Comparison of ENCODE assay signal across 23 mouse cellular contexts in genomic region chr9:40166446-40166845, GRCm38 (mm10). TPM values are rescaled to one million over a fixed set of nuclear protein-coding genes. Genes with fewer than 3 reads are reported as not detected.
DNase-seq lines count a peak whose midpoint lies in the region; ATAC-seq and TF ChIP-seq lines count a peak whose summit lies in the region.
"Had no signal": no experiment of that assay in that cellular context is flagged by ENCODE, and none has a peak within 500 bp of the region (broad histone marks: within the 10 kb centered on the region; RNA-seq: fewer than 3 reads in every experiment).

No protein-coding gene starts in this region.

- H3K27me3 ChIP-seq in heart, embryonic 12.5 days (replicated peaks) = no peaks in the 10 kb centered on the region
- H3K27me3 ChIP-seq in lung, embryonic 14.5 days (ENCODE audit: insufficient read depth, low read length) = no peaks in the 10 kb centered on the region
- H3K27me3 ChIP-seq: embryonic facial prominence, embryonic 12.5 days; limb, embryonic 15.5 days; neural tube, embryonic 12.5 days; stomach, embryonic 15.5 days had no signal

- no peak overlapping the region for H3K9ac ChIP-seq in heart, embryonic 12.5 days
- no peak overlapping the region for H3K9ac ChIP-seq in lung, embryonic 14.5 days
- H3K9ac ChIP-seq: embryonic facial prominence, embryonic 12.5 days; limb, embryonic 15.5 days; liver, postnatal 0 days; neural tube, embryonic 12.5 days; stomach, embryonic 15.5 days had no signal

- 92% methylated on average over 1 of the region's 1 CpGs for WGBS in heart, embryonic 12.5 days
- 96% methylated on average over 1 of the region's 1 CpGs for WGBS in lung, embryonic 14.5 days
- WGBS in lung, adult 2 months = 68% methylated on average over 1 of the region's 1 CpGs

- ATAC-seq in heart, embryonic 12.5 days (ENCODE audit: insufficient number of reproducible peaks, low FRiP score) = no peak
- no peak for ATAC-seq in lung, embryonic 14.5 days (ENCODE audit: insufficient read depth)
- ATAC-seq: CD4-positive, CD25-positive, alpha-beta regulatory T cell, adult 4 months; liver, postnatal 0 days had no signal

- no peaks in the 10 kb centered on the region for H3K4me1 ChIP-seq in heart, embryonic 12.5 days (replicated peaks)
- H3K4me1 ChIP-seq in lung, embryonic 14.5 days (ENCODE audit: insufficient read depth) = no peaks in the 10 kb centered on the region
- H3K4me1 ChIP-seq in lung, adult 2 months (ENCODE audit: control insufficient read depth, insufficient read depth, low read length) = no peaks in the 10 kb centered on the region
- H3K4me1 ChIP-seq: embryonic facial prominence, embryonic 12.5 days; limb, embryonic 15.5 days; neural tube, embryonic 12.5 days; stomach, embryonic 15.5 days had no signal

- TF ChIP-seq CTCF in lung, embryonic 14.5 days (IDR thresholded peaks at IDR 0.05; ENCODE audit: low read depth) = no peak
- no peak for TF ChIP-seq CTCF in lung, adult 2 months (IDR thresholded peaks at IDR 0.05; ENCODE audit: insufficient read depth, low read length)

- no peaks in the 10 kb centered on the region for H3K9me3 ChIP-seq in heart, embryonic 12.5 days (replicated peaks)
- H3K9me3 ChIP-seq in lung, embryonic 14.5 days (ENCODE audit: low read depth, low read length) = no peaks in the 10 kb centered on the region
- H3K9me3 ChIP-seq: embryonic facial prominence, embryonic 12.5 days; G1E; limb, embryonic 15.5 days; neural tube, embryonic 12.5 days; stomach, embryonic 15.5 days had no signal

- no peak overlapping the region for H3K4me3 ChIP-seq in heart, embryonic 12.5 days
- no peak overlapping the region for H3K4me3 ChIP-seq in lung, embryonic 14.5 days (ENCODE audit: low read depth, low read length)
- H3K4me3 ChIP-seq in lung, adult 2 months (replicated peaks; ENCODE audit: extremely low read depth, low read depth, low read length) = no peak overlapping the region
- H3K4me3 ChIP-seq: embryonic facial prominence, embryonic 12.5 days; heart, adult 2 months; limb, embryonic 15.5 days; neural tube, embryonic 12.5 days; stomach, embryonic 15.5 days had no signal

- H3K27ac ChIP-seq in heart, embryonic 12.5 days (ENCODE audit: poor library complexity, severe bottlenecking) = no peak overlapping the region
- H3K27ac ChIP-seq in lung, embryonic 14.5 days (ENCODE audit: low read depth) = no peak overlapping the region
- H3K27ac ChIP-seq: embryonic facial prominence, embryonic 12.5 days; heart, adult 2 months; limb, embryonic 15.5 days; neural tube, embryonic 12.5 days; stomach, embryonic 15.5 days had no signal

- H3K36me3 ChIP-seq in heart, embryonic 12.5 days = no peaks in the 10 kb centered on the region
- H3K36me3 ChIP-seq in lung, embryonic 14.5 days (ENCODE audit: insufficient read depth) = no peaks in the 10 kb centered on the region
- H3K36me3 ChIP-seq: embryonic facial prominence, embryonic 12.5 days; G1E; limb, embryonic 15.5 days; neural tube, embryonic 12.5 days; stomach, embryonic 15.5 days had no signal

- H3K4me2 ChIP-seq in heart, embryonic 12.5 days = no peak overlapping the region
- H3K4me2 ChIP-seq in lung, embryonic 14.5 days = no peak overlapping the region
- H3K4me2 ChIP-seq: embryonic facial prominence, embryonic 12.5 days; limb, embryonic 15.5 days; neural tube, embryonic 12.5 days; stomach, embryonic 15.5 days had no signal

- peak; percentile 10 to 14 for DNase-seq in heart, adult 18-20 months
- peak; percentile 7 for DNase-seq in lung, embryonic 14.5 days
- no peak for DNase-seq in lung, adult 2 months
- DNase-seq in gastrocnemius, postnatal 25 days = peak; percentile 21
- peak; percentile 3 for DNase-seq in telencephalon, adult 2 months (ENCODE audit: low read depth, low spot score)
- DNase-seq in testis, postnatal 10 days (ENCODE audit: low spot score) = no peak
- DNase-seq: cerebellum, adult 11 months; kidney, adult 2 months; kidney, postnatal 14 days; liver, postnatal 0 days had no signal

- TF ChIP-seq POLR2A in lung, adult 2 months (IDR thresholded peaks at IDR 0.05; ENCODE audit: borderline replicate concordance, extremely low read depth, low read depth, low read length) = no peak

RNA-seq across cellular contexts. Expression of gene Olfr986, which starts 14.3 kb away (rescaled TPM):
- not detected for total RNA-seq in heart, adult 18-20 months (2021)
- not detected in 2 replicates for polyA plus RNA-seq in heart, embryonic 12.5 days (2016; fragmentation: Nextera tagmentation; extraction: Ambion mirVana)
- not detected in 2 replicates for polyA plus RNA-seq in lung, embryonic 14.5 days (2014; fragmentation: Nextera tagmentation; extraction: Ambion mirVana)
- not detected in 2 replicates for polyA plus RNA-seq in lung, adult 2 months (2012; rRNA removed)
- total RNA-seq in gastrocnemius, postnatal 25 days (2021) = not detected
- total RNA-seq: adrenal gland, adult 18-20 months; common myeloid progenitor, adult 5-6 weeks; heart, adult 2 months; hematopoietic stem cell, adult 5-6 weeks; monocyte, adult 5-6 weeks had no signal
- polyA plus RNA-seq: CD4-positive, CD25-positive, alpha-beta regulatory T cell, adult 4 months; G1E; heart, adult 2 months; kidney, adult 2 months; limb, embryonic 15.5 days; liver, postnatal 0 days; neural tube, embryonic 12.5 days; spleen, adult 2 months; stomach, embryonic 15.5 days had no signal

RNA-seq across cellular contexts. Expression of gene Tmem225, which starts 18.5 kb away (rescaled TPM):
- not detected for total RNA-seq in heart, adult 18-20 months (2021)
- polyA plus RNA-seq in heart, embryonic 12.5 days (2016; fragmentation: Nextera tagmentation; extraction: Ambion mirVana) = not detected in 2 replicates
- polyA plus RNA-seq in lung, embryonic 14.5 days (2014; fragmentation: Nextera tagmentation; extraction: Ambion mirVana) = not detected in 2 replicates
- not detected in 2 replicates for polyA plus RNA-seq in lung, adult 2 months (2012; rRNA removed)
- not detected for total RNA-seq in gastrocnemius, postnatal 25 days (2021)
- total RNA-seq: adrenal gland, adult 18-20 months; common myeloid progenitor, adult 5-6 weeks; heart, adult 2 months; hematopoietic stem cell, adult 5-6 weeks; monocyte, adult 5-6 weeks had no signal
- polyA plus RNA-seq: CD4-positive, CD25-positive, alpha-beta regulatory T cell, adult 4 months; embryonic facial prominence, embryonic 12.5 days; G1E; heart, adult 2 months; kidney, adult 2 months; limb, embryonic 15.5 days; liver, postnatal 0 days; neural tube, embryonic 12.5 days; spleen, adult 2 months; stomach, embryonic 15.5 days had no signal

RNA-seq across cellular contexts. Expression of gene Zfp202, which starts 25.7 kb away (rescaled TPM):
- 1 to 10 TPM; 2.5 to 2.7 TPM for total RNA-seq in heart, adult 18-20 months (2021)
- 4.2 and 4.8 TPM in 2 replicates for polyA plus RNA-seq in heart, embryonic 12.5 days (2016; fragmentation: Nextera tagmentation; extraction: Ambion mirVana)
- 5.0 and 6.0 TPM in 2 replicates for polyA plus RNA-seq in lung, embryonic 14.5 days (2014; fragmentation: Nextera tagmentation; extraction: Ambion mirVana)
- 0.65 and 1.1 TPM in 2 replicates for polyA plus RNA-seq in lung, adult 2 months (2012; rRNA removed)
- 1 to 10 TPM; 1.3 to 1.4 TPM for total RNA-seq in gastrocnemius, postnatal 25 days (2021)

RNA-seq across cellular contexts. Expression of gene Olfr985, which starts 36.5 kb away (rescaled TPM):
- total RNA-seq in heart, adult 18-20 months (2021) = not detected
- not detected in 2 replicates for polyA plus RNA-seq in heart, embryonic 12.5 days (2016; fragmentation: Nextera tagmentation; extraction: Ambion mirVana)
- polyA plus RNA-seq in lung, embryonic 14.5 days (2014; fragmentation: Nextera tagmentation; extraction: Ambion mirVana) = not detected in 2 replicates
- not detected in 2 replicates for polyA plus RNA-seq in lung, adult 2 months (2012; rRNA removed)
- not detected for total RNA-seq in gastrocnemius, postnatal 25 days (2021)
- total RNA-seq: adrenal gland, adult 18-20 months; common myeloid progenitor, adult 5-6 weeks; G1E; heart, adult 2 months; hematopoietic stem cell, adult 5-6 weeks; monocyte, adult 5-6 weeks had no signal
- polyA plus RNA-seq: CD4-positive, CD25-positive, alpha-beta regulatory T cell, adult 4 months; embryonic facial prominence, embryonic 12.5 days; G1E; heart, adult 2 months; kidney, adult 2 months; limb, embryonic 15.5 days; liver, postnatal 0 days; neural tube, embryonic 12.5 days; spleen, adult 2 months; stomach, embryonic 15.5 days had no signal

RNA-seq across cellular contexts. Expression of gene Olfr984, which starts 52.4 kb away (rescaled TPM):
- total RNA-seq in heart, adult 18-20 months (2021) = not detected
- polyA plus RNA-seq in heart, embryonic 12.5 days (2016; fragmentation: Nextera tagmentation; extraction: Ambion mirVana) = not detected in 2 replicates
- polyA plus RNA-seq in lung, embryonic 14.5 days (2014; fragmentation: Nextera tagmentation; extraction: Ambion mirVana) = not detected in 2 replicates
- polyA plus RNA-seq in lung, adult 2 months (2012; rRNA removed) = not detected in 2 replicates
- total RNA-seq in gastrocnemius, postnatal 25 days (2021) = not detected
- total RNA-seq: adrenal gland, adult 18-20 months; common myeloid progenitor, adult 5-6 weeks; heart, adult 2 months; hematopoietic stem cell, adult 5-6 weeks; monocyte, adult 5-6 weeks had no signal
- polyA plus RNA-seq: CD4-positive, CD25-positive, alpha-beta regulatory T cell, adult 4 months; embryonic facial prominence, embryonic 12.5 days; G1E; heart, adult 2 months; kidney, adult 2 months; limb, embryonic 15.5 days; liver, postnatal 0 days; neural tube, embryonic 12.5 days; spleen, adult 2 months; stomach, embryonic 15.5 days had no signal

Comparison
In these comparisons a context has a peak if more than half of its experiments do, and no peak if none do; other contexts are left out.
1. DNase-seq: peak in heart, adult 18-20 months (2 of 2), lung, embryonic 14.5 days (single experiment), gastrocnemius, postnatal 25 days (single experiment) and telencephalon, adult 2 months (single experiment); none in lung, adult 2 months (single experiment) and testis, postnatal 10 days (single experiment).